Mouse (Mus musculus) E14TG2a.4 (cell line): Measurements from ENCODE around the gene Hist1h3d.

Source experiments
- CTCF ChIP-seq: conservative IDR thresholded peaks from 2 replicates; pipeline ENCODE4 v1.5.1; 2014; ENCODE audit warnings: low read length
- NANOG ChIP-seq: IDR thresholded peaks from 2 replicates; pipeline ENCODE4 v1.6.1; 2014; ENCODE audit warnings: borderline replicate concordance, low read length, mixed read lengths
- POU5F1 ChIP-seq: IDR thresholded peaks from 2 replicates; pipeline ENCODE4 v1.6.1; 2014; ENCODE audit warnings: low read length, borderline replicate concordance

DNA sequence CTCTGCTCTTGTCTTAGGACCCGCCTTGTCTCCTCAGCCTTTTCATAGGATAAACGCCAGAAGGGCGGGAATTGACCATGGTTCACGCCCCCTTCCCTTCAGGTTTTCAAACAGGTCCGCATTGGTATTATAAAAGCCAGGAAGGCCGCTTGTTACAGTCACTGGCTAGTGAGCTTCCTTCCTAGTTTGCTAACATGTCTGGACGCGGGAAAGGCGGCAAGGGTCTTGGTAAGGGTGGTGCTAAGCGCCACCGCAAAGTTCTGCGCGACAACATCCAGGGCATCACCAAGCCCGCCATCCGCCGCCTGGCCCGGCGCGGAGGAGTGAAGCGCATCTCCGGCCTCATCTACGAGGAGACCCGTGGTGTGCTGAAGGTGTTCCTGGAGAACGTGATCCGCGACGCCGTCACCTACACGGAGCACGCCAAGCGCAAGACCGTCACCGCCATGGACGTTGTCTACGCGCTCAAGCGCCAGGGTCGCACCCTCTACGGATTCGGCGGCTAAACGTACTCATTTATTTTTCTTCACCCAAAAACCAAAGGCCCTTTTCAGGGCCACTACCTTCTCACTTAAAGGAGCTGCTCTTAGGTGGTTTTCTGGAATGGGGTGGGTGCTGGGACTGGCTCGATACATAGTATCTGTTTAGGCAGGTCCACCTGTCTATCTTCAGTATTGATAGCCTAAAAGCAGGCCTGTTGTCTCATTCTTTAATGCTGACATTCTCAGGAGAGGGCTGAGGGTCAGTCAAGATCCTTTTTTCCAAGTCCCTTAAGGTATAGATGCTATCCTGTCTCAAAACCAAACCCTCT is 6.0 kb downstream of the Hist1h3d start, which contains the start of gene Hist1h4d:
- no peak for TF ChIP-seq CTCF
- TF ChIP-seq NANOG, result no peak
- no peak for TF ChIP-seq POU5F1
